Mouse (Mus musculus): ENCODE measurements around the gene Mbd3.

DNA sequence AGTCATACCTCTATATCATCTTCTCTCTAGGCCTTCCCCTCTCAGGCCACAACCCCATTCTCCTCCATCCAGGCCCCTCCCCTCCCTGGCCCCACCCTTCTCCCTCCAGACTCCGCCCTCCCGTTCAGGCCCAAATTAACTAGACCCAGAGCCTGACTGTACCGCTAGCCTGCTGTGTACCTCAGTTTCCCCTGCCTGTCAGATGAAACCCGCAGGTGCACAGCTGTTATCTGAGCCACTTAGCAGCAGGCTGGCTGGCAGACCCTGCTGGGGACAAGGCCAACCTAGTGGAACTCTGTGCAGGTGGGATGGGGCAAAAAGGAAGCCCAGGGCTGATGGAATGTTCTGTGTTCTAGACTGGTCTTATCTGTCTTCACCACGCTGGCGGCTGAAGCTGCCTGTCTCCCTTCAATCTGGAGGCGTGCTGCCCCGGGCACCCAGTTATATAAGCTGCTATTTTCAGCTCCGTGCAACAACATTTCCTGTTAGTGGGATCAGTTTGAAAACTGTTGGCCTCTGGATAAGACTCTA is 55.2 kb downstream of the Mbd3 start:
- TF ChIP-seq POLR2A (IDR thresholded peaks at IDR 0.05; ENCODE audit: insufficient read depth, low read depth, low read length) (no peak), CTCF (IDR thresholded peaks at IDR 0.05; ENCODE audit: insufficient read depth, low read depth, low read length) (no peak)
